Mouse (Mus musculus) hindbrain, embryonic 15.5 days (tissue): ENCODE results near the gene Oxsm. TPM values are rescaled to one million over a fixed set of nuclear protein-coding genes. Genes with fewer than 3 reads are reported as not detected.

ENCODE experiments used
- ATAC-seq: fragments of 200-750 bp; cut with Nextera tagmentation; 2 replicates; pipeline ENCODE4 v1.8.0; 2017; ENCODE audit warnings: low read depth, moderate number of reproducible peaks, moderate TSS enrichment; ENCODE audit not compliant: low FRiP score
- H3K27ac ChIP-seq: fragments of 300-500 bp; sonication (generic); replicated peaks from 2 replicates; pipeline ENCODE4 v1.5.1; 2015; ENCODE audit warnings: mild to moderate bottlenecking, inconsistent platforms
- H3K27me3 ChIP-seq: fragments of 300-500 bp; sonication (generic); 2 replicates; pipeline ENCODE4 v1.6.1; 2015; ENCODE audit warnings: control low read depth, inconsistent platforms
- H3K36me3 ChIP-seq: fragments of 300-500 bp; sonication (generic); 2 replicates; pipeline ENCODE4 v1.6.1; 2015; ENCODE audit warnings: control low read depth, inconsistent platforms
- H3K4me1 ChIP-seq: fragments of 300-500 bp; sonication (generic); replicated peaks from 2 replicates; pipeline ENCODE4 v1.6.1; 2015; ENCODE audit warnings: control low read depth, inconsistent platforms
- H3K4me2 ChIP-seq: fragments of 300-500 bp; sonication (generic); 2 replicates; pipeline ENCODE4 v1.6.1; 2015; ENCODE audit warnings: moderate library complexity, mild to moderate bottlenecking, inconsistent platforms
- H3K4me3 ChIP-seq: fragments of 300-500 bp; sonication (generic); 2 replicates; pipeline ENCODE4 v1.5.1; 2015; ENCODE audit warnings: mild to moderate bottlenecking, inconsistent platforms
- H3K9ac ChIP-seq: fragments of 300-500 bp; sonication (generic); 2 replicates; pipeline ENCODE4 v1.6.1; 2015; ENCODE audit warnings: inconsistent platforms
- H3K9me3 ChIP-seq: fragments of 300-500 bp; sonication (generic); 2 replicates; pipeline ENCODE4 v1.6.1; 2016; ENCODE audit warnings: control low read depth, inconsistent platforms
- WGBS: fragments of 180-500 bp; shearing (Covaris S2); methylation state at CpG from one replicate; pipeline ENCODE4 v1.1.7; 2015; 5-methylcytosine and 5-hydroxymethylcytosine counted together
- polyA plus RNA-seq: library from polyadenylated mRNA; unstranded; fragments of >200 nt; fragmentation: Nextera tagmentation; extraction: Ambion mirVana; gene quantifications from 2 replicates; pipeline ENCODE4 v1.2.1, GENCODE M21; 2015

Gene Oxsm
- polyA plus RNA-seq, 1 experiment from 2014 or later: 2.4 TPM

DNA sequence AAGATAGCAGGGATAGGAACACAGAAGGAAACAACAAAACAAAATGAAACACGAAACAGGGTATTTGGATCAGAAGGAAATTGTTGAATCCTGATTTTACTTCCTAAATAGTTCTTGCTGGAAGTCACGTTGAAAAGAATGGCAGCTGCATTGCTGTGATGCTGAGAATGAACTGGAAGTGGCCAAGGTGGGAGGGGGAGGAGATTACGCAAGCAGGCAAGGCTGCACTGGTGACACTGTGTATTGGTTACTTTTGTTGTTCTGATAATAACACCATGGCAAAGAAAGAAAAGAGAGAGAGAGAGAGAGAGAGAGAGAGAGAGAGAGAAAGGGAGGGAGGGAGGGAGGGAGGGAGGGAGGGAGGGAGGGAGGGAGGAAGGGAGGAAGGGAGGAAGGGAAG lies 13.1 kb downstream of the Oxsm start:
- H3K4me2 ChIP-seq: no peak overlapping the region
- no peaks in the 10 kb centered on the region for H3K36me3 ChIP-seq
- no peak overlapping the region for H3K4me3 ChIP-seq
- no peaks in the 10 kb centered on the region for H3K9me3 ChIP-seq
- H3K27me3 ChIP-seq: no peaks in the 10 kb centered on the region
- no peaks in the 10 kb centered on the region for H3K4me1 ChIP-seq
- no peak for ATAC-seq
- no peak overlapping the region for H3K9ac ChIP-seq
- no peak overlapping the region for H3K27ac ChIP-seq
- 64% methylated on average over 3 of the region's 3 CpGs for WGBS

DNA sequence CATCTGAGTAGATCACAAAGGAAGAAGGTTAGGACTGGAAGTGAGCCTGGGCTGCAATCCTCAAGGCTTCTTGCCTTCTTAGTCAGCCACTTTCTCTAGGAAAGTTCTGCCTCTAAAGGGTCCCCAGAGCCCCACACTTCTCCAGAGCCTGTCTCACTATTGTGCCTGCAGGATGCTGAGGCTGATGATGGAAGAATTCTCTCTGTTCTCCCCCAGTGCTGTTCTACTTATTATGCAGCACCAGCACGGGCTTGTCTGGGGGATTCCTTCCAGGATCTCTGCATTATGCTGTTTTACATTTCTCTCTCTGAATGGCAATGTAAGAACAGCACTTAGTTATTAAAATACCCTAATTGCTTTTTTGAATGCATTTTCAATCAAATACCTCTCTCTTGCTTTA lies 16.1 kb downstream of the Oxsm start:
- ATAC-seq: no peak; the same call in 1 of the 2 replicates
- no peak overlapping the region for H3K4me2 ChIP-seq
- no peak overlapping the region for H3K4me3 ChIP-seq
- H3K36me3 ChIP-seq: no peaks in the 10 kb centered on the region
- H3K4me1 ChIP-seq: peaks cover 3% of the 10 kb centered on the region; the same call in 1 of the 2 replicates
- peak overlapping the region; percentile 38; the same call in 1 of the 2 replicates for H3K27ac ChIP-seq
- no peaks in the 10 kb centered on the region for H3K9me3 ChIP-seq
- 27% methylated on average over 1 of the region's 1 CpGs for WGBS
- H3K27me3 ChIP-seq: no peaks in the 10 kb centered on the region
- H3K9ac ChIP-seq: no peak overlapping the region

DNA sequence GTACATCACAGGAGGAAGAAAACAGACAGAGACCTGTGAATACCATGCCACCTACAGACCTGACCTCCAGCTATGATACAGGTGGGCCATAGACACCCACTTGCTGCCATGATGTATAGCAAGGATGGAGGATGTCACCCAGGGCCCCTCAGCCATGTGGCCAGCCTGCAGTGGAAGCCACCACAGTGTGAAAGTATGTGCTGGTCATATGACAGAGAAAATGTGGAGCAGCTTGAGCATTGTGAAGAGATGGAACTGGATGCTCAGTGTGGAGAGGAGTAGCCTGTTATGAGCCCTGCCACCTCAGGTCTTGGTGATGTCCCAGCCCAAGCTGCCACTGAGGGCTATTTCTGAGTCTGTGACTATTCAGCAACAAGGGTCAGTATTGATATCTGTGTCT lies 19.0 kb downstream of the Oxsm start:
- H3K27ac ChIP-seq: no peak overlapping the region
- no peaks in the 10 kb centered on the region for H3K9me3 ChIP-seq
- peaks cover 3% of the 10 kb centered on the region; the same call in 1 of the 2 replicates for H3K4me1 ChIP-seq
- no peak for ATAC-seq
- no peak overlapping the region for H3K9ac ChIP-seq
- H3K36me3 ChIP-seq: no peaks in the 10 kb centered on the region
- H3K27me3 ChIP-seq: no peaks in the 10 kb centered on the region
- no peak overlapping the region for H3K4me3 ChIP-seq
- H3K4me2 ChIP-seq: no peak overlapping the region

DNA sequence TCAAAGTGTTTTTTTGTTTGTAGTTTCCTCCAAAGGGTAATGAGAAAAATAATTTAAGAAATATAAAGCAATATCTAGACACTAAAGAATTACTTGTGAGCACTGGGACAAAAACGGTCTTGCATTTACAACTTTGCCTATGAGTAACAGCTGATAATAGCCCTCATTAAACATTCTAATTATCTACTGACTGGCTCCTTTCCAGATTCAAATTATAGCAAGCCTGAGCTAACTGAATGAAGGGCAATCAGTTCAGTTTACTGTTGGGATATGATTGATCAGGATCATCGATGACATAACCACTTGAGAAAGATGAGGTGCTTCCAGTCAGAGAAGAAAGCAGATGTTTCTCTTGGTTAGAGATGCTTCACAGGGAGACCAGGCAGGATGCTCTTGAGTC lies 20.2 kb downstream of the Oxsm start:
- Histone ChIP-seq H3K4me3 (no peak overlapping the region), H3K4me2 (no peak overlapping the region), H3K9ac (no peak overlapping the region), H3K4me1 (peaks cover 3% of the 10 kb centered on the region; the same call in 1 of the 2 replicates), H3K9me3 (no peaks in the 10 kb centered on the region), H3K36me3 (no peaks in the 10 kb centered on the region), H3K27ac (no peak overlapping the region), H3K27me3 (no peaks in the 10 kb centered on the region)
- ATAC-seq: no peak
- 54% methylated on average over 2 of the region's 2 CpGs for WGBS

DNA sequence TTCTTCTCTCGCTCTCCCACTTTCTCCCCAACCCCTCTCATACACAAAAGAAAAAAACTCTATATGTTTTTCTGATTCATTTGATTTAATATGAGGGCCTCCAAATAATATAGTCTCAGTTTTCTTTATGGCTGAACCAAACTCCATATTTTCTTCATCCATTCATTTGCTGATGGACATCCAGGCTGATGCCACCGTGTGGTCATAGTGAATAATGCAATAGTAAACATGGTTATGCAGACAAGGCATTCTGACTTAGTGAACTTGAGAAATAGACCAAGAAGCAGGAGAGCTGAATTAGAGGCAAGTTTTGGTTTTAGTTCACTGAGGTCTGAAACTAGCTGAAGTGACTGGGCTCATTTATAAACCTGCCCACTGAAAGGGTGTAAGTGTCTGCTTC lies 30.6 kb downstream of the Oxsm start:
- no peaks in the 10 kb centered on the region for H3K27me3 ChIP-seq
- H3K27ac ChIP-seq: no peak overlapping the region
- H3K4me1 ChIP-seq: no peaks in the 10 kb centered on the region
- no peak overlapping the region for H3K9ac ChIP-seq
- 58% methylated on average over 2 of the region's 2 CpGs for WGBS
- H3K36me3 ChIP-seq: no peaks in the 10 kb centered on the region
- H3K4me3 ChIP-seq: no peak overlapping the region
- H3K4me2 ChIP-seq: no peak overlapping the region
- no peak for ATAC-seq
- H3K9me3 ChIP-seq: no peaks in the 10 kb centered on the region

DNA sequence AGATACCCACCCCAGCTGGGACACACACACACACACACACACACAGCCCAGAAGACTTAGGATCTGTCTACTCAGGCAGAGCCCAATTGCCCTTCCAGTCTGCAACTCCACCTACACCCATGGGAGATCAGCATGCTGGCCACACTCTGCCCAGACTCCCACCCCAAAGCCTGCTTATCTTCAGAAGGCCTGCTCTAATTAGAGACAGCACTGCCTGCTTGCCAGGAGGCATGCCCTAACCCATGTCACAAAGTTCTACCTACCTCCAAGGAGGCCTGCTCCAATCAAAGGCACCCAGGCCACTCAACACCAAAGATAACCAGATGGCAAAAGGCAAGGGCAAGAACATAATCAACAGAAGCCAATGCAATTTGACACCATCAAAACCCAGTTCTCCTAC lies 41.9 kb downstream of the Oxsm start:
- Histone ChIP-seq H3K27ac (no peak overlapping the region), H3K9me3 (no peaks in the 10 kb centered on the region)
- ATAC-seq: no peak

DNA sequence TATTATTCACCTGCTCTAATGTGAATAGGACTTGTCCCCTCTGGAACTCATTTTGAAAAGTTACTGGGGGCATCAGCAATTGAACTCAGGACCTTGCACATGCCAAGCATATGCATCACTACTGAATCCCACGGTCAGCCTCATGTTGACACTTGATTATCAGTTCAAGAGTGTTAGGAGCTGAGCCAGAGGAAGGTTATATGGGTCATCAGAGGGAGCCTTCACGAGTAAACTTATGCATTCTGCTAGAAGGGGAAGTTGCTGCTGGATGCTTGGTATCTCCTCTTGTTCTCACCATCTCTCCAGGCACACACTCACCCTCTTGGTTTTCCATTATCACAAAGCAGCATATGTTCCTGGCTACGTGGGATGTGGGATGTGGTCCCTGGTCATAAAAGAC lies 47.9 kb downstream of the Oxsm start:
- H3K27ac ChIP-seq: peak overlapping the region; percentile 61
- no peaks in the 10 kb centered on the region for H3K36me3 ChIP-seq
- H3K27me3 ChIP-seq: no peaks in the 10 kb centered on the region
- no peaks in the 10 kb centered on the region for H3K9me3 ChIP-seq
- no peak for ATAC-seq
- peaks cover 17% of the 10 kb centered on the region for H3K4me1 ChIP-seq
- no peak overlapping the region for H3K4me2 ChIP-seq
- H3K4me3 ChIP-seq: no peak overlapping the region
- H3K9ac ChIP-seq: no peak overlapping the region
- WGBS: 15% methylated on average over 3 of the region's 3 CpGs

More for the DNA sequence above, 41.9 kb downstream of the Oxsm start:
- Histone ChIP-seq H3K4me1 (no peaks in the 10 kb centered on the region), H3K4me2 (no peak overlapping the region), H3K4me3 (no peak overlapping the region), H3K27me3 (no peaks in the 10 kb centered on the region), H3K9ac (no peak overlapping the region), H3K36me3 (no peaks in the 10 kb centered on the region)

DNA sequence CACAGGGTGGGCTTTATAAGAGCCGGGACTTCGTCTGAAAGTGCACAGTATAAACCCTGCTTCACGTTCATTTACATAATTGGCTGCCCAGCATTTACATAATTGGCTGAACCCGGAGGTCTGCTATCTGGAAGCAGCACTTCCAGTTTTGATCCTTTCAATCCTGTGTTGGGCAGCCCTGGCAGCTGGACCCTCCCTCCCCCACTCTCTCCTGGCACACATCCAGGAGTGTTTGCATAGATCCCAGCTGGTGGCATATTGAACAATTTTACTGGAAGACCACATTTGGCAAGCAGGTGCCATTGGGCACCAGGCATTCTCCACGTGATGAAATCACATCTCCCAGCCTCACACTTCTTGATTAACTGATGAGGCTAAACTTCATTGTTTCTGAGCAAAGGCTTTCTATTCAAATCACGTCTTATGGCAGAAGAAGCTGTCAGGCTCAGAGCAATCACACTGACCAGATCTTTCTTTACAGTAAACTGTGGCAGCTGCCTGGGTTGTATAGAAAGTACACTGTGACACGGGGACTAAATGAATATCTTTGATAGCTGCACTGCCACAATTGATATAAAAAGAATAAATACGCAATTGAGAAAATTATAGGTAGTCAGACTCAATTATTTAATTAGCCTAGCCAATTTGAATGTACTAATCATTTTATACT lies 48.5 kb downstream of the Oxsm start:
- H3K9ac ChIP-seq: 0 out of 2 replicates have a peak overlapping the region, but pooled peaks have one; percentile 5
- H3K4me3 ChIP-seq: no peak overlapping the region
- H3K27me3 ChIP-seq: no peaks in the 10 kb centered on the region
- H3K27ac ChIP-seq: peak overlapping the region; percentile 61
- H3K4me1 ChIP-seq: peaks cover 17% of the 10 kb centered on the region
- peak; percentile 97 for ATAC-seq
- WGBS: 8% methylated on average over 8 of the region's 8 CpGs
- H3K4me2 ChIP-seq: peak overlapping the region; percentile 45
- no peaks in the 10 kb centered on the region for H3K9me3 ChIP-seq
- no peaks in the 10 kb centered on the region for H3K36me3 ChIP-seq

DNA sequence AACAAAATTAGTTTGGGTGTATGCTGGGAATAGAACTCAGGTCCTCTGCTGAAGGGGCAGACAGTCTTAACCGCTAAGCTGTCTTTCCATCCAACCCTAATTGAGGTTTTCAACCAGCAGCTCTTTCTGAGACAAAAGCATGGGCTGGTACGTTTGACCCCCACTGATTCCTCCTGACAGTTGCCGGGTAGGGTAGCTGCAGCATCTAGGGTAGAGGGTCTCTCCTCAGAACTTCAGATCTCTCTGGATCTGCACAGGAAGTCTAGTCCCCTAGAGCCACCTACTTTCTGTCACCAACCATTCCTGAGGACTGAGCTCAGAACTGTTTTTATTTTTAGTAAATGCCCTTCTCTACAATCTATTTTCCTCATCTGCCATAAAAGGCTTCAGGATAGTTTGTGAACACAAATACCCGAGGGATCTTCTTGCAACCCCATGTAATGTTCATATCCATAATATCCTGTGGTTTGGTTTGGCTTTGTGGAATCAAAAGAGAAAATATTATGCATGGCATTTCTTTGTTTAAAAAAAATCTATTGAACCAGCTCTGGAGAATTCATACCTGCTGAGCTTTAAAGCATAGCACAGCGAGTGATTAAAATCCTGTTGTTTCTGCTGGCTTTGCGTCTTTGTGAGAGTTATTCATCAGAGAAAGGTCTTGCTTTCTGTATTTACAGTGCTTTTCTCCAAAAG lies 49.2 kb downstream of the Oxsm start:
- 8% methylated on average over 6 of the region's 6 CpGs for WGBS
- peak; percentile 32 for ATAC-seq
- no peaks in the 10 kb centered on the region for H3K36me3 ChIP-seq

DNA sequence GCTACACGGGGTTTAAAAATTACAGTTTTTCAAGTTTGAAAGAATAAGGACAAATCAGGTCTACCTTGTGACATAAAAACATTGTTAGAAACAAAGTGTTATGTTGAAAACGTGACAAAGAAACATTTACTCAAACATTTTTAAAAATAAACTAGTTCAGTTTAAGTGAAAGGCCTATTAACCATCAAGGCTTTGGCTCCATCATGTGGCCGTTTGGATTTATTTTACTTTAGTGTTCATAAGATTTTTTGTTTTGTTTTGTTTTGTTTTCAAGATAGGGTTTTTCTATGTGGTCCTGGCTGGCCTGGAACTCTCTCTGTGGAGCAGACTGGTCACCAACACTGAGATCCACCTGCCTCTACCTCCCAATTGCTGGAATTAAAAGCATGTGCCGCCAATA lies 53.1 kb downstream of the Oxsm start:
- Histone ChIP-seq H3K4me2 (no peak overlapping the region), H3K27me3 (no peaks in the 10 kb centered on the region), H3K4me1 (peaks cover 14% of the 10 kb centered on the region), H3K4me3 (no peak overlapping the region), H3K9me3 (no peaks in the 10 kb centered on the region), H3K36me3 (no peaks in the 10 kb centered on the region), H3K9ac (no peak overlapping the region), H3K27ac (no peak overlapping the region)
- WGBS: 59% methylated on average over 4 of the region's 4 CpGs
- ATAC-seq: no peak

More for the DNA sequence above, 49.2 kb downstream of the Oxsm start:
- Histone ChIP-seq H3K27ac (peak overlapping the region; percentile 61), H3K4me3 (no peak overlapping the region), H3K4me1 (peaks cover 17% of the 10 kb centered on the region), H3K9ac (0 out of 2 replicates have a peak overlapping the region, but pooled peaks have one; percentile 5), H3K27me3 (no peaks in the 10 kb centered on the region), H3K9me3 (no peaks in the 10 kb centered on the region), H3K4me2 (peak overlapping the region; percentile 45)

DNA sequence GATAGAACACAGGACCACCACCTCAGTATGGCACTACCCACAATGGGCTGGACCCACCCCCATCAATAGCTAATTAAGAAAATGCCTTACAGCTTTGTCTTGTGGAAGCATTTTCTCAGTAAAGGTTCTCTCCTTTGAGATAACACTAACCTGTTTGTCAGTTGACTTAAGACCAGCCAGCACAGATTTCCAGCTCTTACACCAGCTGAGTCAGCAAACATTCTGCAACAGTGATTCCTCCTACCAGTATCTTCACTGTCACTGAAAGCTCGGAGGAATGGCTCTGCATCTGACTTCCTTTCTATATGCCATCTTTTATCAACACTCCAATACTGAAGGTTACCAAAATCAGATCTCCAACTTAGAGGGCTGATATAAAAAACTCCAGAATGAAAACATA lies 54.1 kb downstream of the Oxsm start:
- H3K9me3 ChIP-seq: no peaks in the 10 kb centered on the region
- H3K27ac ChIP-seq: no peak overlapping the region
- no peak overlapping the region for H3K9ac ChIP-seq
- H3K27me3 ChIP-seq: no peaks in the 10 kb centered on the region
- no peaks in the 10 kb centered on the region for H3K36me3 ChIP-seq
- ATAC-seq: no peak
- WGBS: 56% methylated on average over 1 of the region's 1 CpGs
- no peak overlapping the region for H3K4me3 ChIP-seq
- H3K4me1 ChIP-seq: peaks cover 6% of the 10 kb centered on the region
- H3K4me2 ChIP-seq: no peak overlapping the region

DNA sequence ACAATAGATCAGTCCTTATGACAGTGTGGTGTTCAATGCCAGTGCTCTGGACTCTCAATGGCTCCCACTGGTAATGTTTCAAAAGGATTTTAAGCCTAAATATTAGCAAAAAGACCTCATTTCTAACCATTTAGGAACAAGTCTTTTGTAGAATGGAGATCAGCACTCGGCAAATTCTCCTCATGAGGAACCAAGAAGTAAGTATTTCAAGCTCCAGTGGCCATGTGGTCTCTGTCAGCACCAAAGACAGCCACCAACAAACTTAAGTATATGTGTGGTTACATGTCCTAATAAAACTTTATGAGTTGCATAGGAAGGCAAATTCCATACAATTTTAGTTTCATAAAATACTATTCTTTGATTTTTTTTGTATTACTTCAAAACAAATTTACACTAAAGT lies 55.5 kb downstream of the Oxsm start:
- H3K27me3 ChIP-seq: no peaks in the 10 kb centered on the region
- no peak overlapping the region for H3K27ac ChIP-seq
- H3K4me2 ChIP-seq: no peak overlapping the region
- 88% methylated on average over 1 of the region's 1 CpGs for WGBS
- no peaks in the 10 kb centered on the region for H3K36me3 ChIP-seq
- no peak overlapping the region for H3K9ac ChIP-seq
- H3K4me1 ChIP-seq: no peaks in the 10 kb centered on the region
- no peak overlapping the region for H3K4me3 ChIP-seq
- no peaks in the 10 kb centered on the region for H3K9me3 ChIP-seq
- no peak for ATAC-seq
